Mouse (Mus musculus) MEL (cell line): ENCODE measurements at regions not wholly inside any gene's neighbourhood (a gene's known extent, or its start where the extent isn't known, plus 50 kb on each side); places are given as distances from the start of the nearest gene placed in this dataset.

Experiments used
- RCOR1 ChIP-seq: IDR thresholded peaks from 2 replicates; pipeline ENCODE4 v1.6.1; 2012; ENCODE audit warnings: low read depth, mild to moderate bottlenecking, inconsistent platforms, low read length, improper control_type of control experiment
- ZMIZ1 ChIP-seq: IDR thresholded peaks from 2 replicates; pipeline ENCODE4 v1.6.1; 2012; ENCODE audit warnings: low read depth, mild to moderate bottlenecking, inconsistent platforms, low read length, improper control_type of control experiment, moderate library complexity

- no peak for TF ChIP-seq RCOR1
- TF ChIP-seq ZMIZ1: no peak
These were observed 214.0 kb upstream of the Zfp703 start for GRCm38 (mm10) chr8:26762942-26763778.
